Mouse (Mus musculus): ENCODE data around the gene Ppp2r5c. TPM values are rescaled to one million over a fixed set of nuclear protein-coding genes. Genes with fewer than 3 reads are reported as not detected.

The Ppp2r5c gene
- polyA plus RNA-seq, 2 experiments from 2014 or later, result 583 to 590 TPM

DNA sequence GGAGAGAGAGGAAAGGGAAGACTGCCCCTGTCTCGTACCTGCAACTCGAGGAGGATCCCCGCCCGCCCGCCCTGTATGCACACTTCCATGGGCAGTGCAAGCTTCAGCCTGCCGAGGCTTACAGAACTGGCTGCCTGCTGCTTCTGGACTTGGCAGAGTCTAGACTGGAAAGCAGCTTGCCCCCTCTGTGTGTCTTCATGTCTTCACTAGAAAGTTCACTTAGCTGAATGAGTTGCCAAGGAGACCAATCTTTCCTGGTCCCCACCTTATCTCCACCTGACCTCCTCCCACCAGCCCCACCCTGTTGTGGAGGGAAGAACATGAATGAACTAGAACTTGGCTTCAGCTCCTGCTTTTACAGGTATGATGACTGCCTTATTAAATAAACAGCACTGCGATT, 66.0 kb downstream of the Ppp2r5c start:
- ATAC-seq, result no peak

DNA sequence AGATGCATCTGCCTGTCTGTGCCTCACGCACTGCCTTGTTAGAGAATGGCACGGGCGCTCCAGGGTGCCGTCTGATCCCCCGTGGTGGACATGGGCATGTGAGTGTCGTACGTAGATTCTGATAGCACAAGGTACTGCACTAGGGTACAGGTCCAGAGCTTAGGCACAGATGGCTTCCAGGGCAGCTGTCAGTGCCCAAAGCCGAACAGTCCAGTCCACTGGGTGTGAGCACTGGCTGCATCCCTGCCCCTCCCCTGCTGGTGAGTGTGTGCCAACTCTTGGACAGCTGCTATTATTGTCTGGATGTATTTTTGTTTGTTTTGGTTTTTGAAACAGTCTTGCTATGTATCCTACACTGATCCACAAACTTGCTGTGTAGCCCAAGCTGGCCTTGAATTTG, 68.8 kb downstream of the Ppp2r5c start:
- no peak for ATAC-seq

DNA sequence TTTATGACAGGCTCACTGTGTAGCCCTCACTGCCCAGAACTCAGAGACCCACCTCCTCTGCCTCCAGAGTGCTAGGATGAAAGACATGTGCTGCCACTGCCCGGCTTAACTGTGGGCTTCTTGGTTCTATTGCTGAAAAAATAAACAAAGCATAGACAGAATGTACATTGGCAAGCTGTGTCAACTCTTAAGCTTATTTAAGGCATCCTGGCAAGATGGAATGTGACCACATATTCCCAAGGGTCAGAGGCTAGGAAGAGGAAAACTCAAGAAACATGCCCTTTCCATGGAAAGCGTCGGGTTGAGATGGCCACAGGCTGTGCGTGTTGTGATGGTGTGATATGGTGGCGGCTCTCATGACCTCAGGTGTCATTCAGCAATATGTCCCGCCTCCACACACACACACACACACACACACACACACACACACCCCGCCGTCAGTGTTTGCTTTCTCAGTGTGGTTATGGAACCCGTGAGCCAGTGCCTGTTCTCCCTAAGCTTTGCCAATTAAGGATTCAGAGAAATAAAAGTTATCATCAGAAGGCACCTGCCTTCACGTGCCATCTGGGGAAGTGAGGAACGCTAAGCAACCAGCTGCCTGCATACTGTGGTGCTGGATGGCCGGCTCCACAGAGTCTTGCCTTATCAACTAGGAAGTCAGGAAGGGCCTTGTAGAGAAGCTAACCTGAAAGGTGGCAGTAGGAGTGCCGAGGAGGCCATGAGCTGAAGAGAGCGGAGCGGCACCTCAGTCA, 73.5 kb downstream of the Ppp2r5c start:
- ATAC-seq, result no peak

DNA sequence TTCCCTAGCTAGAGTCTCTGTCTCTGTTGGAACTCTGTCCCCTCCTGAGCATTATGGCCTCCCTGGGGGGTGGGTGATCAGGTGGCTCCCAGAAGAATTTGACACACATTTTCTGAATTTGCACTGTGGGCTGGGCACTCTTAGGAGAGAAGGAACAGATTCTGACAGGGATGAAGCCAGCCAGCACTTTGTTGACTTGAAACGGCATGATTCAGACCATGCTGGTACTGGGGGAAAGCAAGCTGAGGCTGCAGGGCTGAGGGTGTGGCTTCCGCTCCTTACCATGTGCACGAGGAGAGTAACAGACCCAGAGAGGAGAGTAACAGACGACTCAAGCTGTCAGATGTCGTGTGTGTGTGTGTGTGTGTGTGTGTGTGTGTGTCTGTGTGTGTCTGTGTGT, 76.6 kb downstream of the Ppp2r5c start:
- ATAC-seq, result no peak

DNA sequence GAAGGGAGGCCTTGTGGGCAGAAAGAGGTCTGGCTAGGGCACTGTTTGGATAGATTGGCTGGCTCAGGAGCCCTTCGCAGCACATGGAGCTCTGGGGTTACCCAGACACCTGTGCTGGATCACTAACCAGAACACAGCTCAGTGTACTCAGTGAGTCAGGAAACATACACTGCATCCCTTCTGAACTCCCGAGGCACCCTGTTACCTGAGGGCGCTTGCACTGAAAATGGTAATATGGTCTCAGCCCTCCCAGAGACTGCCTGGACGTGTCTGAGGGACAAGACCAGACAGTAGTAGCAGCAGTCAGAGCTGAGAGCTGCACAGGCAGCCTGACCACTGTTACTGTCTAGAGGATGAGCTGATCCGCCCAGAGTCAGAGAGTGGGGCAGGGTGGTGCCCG, 85.8 kb downstream of the Ppp2r5c start:
- no peak for ATAC-seq

DNA sequence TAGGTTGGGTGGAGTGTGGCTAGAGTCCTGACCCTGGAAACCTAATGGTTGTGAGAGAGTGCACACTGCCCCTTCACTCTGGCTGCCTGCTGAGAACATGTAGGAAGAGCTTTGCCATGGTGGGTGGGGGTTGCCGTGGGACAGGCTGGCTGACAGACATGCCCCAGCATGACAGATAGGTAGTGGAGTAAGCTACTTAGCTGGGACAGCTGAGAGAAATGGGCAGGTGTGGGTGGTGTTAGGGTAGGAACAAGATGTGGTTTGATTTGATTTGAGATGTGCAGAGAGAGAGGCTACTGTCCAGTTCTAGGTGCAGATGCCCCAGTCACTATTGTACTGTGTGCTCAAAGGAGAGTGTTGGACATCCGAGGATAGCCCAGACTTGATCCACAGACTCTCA, 86.2 kb downstream of the Ppp2r5c start:
- no peak for ATAC-seq

DNA sequence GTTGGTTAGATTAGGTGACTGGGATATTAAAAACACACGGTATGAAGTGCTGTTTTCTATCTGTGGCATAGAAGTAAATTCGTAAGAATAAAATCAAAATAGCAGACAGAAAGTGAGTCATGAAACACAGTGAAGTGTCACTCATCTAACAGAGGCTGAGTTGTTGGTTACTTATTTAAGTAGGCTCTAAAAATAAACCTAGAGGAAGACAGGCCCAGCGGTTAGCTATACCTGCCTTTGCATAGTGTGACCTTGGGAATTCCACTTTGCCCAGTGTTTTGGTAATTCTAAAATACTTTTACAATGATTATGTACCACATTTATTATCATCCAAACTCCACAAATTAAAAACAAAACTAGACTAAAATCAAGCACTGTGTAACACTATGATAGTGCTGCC, 86.9 kb downstream of the Ppp2r5c start:
- no peak for ATAC-seq

DNA sequence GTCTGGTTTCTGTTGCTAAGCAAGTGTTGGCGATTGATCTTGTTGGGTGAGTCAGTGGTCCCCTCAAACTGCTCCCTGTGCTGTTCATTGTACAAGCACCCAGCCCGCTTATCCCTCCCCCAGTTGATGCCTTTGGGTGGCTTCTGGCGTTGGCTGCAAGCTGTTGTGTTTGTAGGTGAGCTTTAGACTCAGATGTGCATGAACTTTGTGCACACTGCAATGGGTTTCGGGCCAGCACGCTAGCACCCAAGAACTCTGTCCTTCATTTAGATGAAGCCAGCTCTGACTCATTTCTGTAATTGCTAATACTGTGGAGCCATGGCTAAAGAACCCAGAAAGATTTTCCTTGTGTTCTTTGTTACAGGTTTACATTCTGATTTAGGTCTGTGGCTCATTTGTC, 88.4 kb downstream of the Ppp2r5c start:
- no peak for ATAC-seq

DNA sequence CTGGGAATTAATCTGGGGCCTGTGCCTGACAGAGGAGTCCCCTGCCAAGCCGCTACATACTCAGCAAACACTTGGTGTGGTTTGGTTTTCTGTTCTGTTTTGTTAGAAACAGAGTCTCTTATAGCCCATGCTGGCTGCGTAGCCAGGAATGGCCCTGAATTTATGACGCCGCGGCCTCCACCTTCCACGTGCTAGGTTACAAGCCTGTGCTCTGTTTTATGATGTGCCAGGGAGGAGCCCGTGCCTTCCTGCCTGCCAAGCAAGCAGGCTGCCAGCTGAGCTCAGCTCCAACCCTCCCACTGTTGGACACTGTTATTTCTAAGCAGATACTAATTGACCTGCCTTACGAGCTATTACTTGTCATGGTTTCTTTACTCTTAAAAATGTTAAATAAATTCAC, 90.8 kb downstream of the Ppp2r5c start:
- no peak for ATAC-seq

DNA sequence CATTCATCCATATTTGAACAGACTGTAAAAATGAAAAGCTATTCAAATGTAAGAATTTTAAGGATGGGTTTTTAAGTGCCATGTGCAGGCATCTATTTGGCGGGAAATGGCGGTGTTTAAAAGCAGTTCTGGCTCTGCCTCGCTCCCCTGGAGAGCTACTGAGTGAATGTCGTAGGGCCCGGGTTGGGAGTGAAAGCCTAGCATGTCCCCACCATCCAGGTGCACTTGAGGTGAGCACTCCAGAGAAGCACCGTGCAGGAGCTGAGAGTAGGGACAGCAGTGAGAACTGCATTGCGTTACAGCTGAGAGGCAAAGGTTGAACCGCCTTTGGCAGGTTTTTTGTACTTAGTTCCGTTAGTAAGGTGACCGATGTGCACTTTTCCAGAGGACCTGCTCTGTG, 92.4 kb downstream of the Ppp2r5c start:
- no peak for ATAC-seq

DNA sequence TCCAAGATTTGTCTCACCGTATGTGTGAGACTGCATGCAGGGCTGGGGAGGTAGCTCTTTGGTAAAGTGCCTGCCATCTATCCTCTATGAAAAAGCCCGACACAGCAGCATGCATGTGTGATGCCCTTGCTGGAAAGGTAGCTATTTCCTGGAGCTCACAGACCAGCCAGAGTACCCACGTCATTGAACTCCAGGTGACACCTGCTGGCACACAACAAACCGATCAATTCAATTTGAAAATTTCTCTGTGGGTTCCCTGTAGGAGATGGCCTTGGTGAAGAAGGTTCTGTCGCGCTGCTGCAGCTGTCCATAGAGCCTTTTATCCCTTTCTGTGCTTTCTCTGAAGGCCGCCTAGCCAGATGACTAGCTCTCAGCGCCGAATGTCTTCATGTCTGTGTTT, 92.9 kb downstream of the Ppp2r5c start:
- peak; percentile 69 for ATAC-seq

DNA sequence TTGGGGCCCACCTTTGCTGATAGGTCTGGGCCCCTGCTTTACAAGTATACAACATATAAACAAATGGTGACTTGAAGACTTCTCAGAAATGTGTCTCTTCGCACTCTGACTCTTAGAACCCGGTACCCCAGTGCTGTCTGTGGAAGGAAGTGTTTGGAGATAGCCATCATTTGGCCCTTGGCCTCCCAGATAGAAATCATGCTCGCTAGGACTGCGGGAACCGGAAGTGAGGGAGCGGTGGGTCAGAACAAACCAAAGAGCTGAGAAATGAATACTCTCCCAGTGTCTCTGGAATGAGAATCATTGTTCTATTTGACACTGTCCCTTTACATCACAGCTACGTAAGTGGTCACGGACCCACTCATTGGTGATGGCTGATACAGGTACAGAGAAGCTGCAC, 93.4 kb downstream of the Ppp2r5c start:
- no peak for ATAC-seq

DNA sequence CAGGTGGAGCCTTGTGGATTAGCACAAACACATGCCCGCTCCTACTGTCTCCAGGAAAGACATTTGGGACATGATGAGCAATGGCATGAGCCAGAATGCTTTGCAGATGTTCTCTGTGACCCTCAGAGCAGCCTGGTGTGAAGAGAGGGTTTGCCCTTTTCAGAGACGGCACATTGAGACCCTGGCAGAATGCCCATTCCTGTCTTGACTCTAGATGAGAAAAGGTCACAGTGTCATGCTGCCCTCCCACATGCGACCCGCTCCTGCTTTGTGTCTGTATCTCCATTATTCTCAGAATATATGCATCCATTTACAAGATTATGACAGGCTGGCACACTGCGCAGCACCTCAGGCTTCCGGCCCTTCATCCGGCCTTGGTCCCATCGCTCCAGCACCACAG, 94.1 kb downstream of the Ppp2r5c start:
- no peak for ATAC-seq

DNA sequence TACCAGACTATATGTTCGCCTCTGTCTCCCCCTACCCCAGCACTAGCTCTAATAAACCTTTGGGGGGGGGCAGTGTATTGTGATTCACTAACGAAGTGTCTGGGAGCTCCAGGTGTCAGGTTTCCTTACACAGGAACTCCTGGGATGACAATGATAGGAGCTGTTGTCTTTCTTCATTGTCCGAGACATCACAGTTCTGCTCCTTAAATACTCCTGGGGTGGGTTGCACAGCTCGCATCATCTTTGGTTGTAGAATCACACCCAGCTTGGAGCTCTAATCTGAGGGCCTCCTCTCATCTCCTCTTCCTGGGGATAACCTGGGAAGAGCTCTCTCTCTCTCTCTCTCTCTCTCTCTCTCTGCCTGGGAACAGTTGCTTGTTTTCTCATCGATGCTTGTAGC, 94.6 kb downstream of the Ppp2r5c start:
- no peak for ATAC-seq

DNA sequence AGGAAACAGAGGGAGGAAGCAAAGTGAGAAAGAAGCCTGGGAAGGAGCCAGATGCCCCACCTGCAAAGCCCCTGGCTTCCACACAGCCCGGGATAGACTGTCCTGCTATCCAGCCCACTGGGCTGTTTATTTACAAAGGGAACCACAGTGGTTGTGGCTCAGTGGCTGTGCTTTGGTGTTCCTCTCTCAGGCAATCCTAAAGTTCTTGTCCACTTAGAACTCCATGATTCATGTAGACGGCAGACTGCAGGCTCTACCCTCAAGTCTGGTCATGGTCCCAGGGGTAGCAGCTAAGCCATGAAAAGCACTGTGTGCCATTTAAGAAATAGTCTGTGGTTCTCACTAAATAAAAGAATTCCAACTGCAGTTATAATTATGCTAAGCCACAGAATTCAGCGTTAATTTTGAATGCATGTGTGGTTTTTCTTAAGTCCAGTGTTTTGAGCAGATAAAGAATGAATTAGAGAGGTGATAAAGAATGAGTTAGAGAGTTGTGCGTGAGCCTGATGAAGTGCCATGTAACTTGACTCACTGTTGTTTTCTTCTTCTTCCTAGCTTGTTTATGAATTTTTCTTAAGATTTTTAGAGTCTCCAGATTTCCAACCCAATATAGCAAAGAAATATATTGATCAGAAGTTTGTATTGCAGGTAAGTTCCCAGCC, 98.3 kb downstream of the Ppp2r5c start:
- ATAC-seq, result no peak

DNA sequence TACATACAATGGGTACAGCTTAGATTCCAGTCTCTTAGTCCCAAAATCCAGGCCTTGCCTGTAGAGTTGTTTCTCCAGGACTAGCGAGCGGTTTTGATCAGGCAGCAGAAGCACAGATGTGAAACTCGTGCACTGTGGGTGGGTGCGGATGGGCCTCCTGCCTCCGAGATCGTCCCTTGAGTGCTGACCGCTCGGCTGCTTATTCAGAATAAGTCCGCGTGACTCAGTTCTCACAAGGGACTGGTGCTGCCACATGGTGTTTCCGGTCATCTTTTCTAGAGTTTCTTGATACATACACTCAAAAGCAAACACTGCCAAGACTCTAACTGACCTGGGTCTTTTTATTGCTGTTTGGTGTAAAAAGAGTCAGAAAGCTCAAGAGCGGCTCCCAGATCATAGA, 100.7 kb downstream of the Ppp2r5c start:
- ATAC-seq, result no peak

DNA sequence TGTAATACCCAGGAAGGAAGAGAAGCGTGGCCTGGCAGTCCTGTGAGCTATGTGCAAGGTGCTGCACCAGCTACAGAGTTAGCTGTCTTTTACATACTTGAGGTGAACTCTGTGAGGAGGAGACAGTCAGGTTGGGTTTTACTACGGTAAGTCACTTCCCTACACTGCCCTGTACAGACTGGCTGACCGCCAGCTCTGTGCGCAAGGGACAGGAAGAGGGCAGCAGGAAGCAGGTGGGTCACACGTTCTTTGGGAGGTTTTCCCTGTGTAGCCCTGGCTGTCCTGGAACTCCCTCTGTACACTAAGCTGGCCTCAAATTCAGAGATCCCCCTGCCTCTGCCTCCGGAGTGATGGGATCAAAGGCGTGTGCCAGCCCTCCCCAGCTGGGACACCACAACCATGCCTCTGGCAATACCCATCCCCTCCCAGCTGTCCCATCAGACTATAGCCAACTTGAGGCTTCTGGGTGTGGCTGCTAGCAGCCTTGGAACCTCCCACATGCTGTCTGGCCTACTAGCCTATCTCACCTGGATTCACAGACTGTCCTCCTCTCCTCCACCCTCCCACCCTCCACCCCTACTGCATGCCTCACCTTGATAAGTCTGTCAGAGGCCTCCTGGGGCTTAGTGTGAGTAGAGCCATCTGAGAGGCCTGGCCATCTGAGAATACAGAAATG, 102.7 kb downstream of the Ppp2r5c start:
- no peak for ATAC-seq

DNA sequence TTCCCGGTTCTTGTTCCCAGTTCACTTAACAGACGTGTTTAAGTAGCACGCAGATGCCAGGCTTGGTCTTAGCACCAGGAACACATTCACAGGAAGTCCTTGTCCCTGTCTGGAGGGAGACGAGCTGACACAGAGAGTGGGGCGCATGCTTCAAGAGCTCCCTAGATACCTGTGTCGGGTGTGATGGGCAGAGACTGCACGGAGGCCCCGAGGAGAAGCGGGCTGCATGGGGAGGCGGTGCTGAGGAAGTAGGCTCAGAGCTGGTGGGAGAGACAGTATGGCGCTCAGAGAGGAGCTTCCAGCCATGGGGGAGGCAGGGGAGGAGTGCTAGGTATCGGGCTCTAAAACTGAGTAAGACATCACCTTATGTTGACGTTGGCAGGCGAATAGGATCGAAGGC, 103.4 kb downstream of the Ppp2r5c start:
- no peak for ATAC-seq

DNA sequence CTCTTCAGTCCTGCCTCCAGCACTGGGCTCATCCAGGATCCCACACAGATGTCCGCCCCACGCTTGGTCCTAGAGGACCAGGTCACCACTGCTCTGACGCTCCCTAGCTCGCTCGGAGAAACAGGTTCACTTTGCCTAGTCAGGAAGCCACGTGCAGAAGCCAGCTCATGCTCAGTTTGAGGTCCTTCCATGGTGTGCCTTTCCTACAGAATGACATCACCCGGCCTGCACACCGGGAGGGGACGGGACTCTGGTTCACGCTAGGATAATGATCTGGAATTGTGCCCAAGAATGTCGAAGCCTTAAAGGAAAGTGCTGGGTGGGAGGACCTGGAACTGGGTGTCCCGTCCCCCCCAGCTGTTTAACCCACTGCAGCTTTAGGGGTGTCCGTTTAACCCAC, 105.2 kb downstream of the Ppp2r5c start:
- ATAC-seq, result no peak

DNA sequence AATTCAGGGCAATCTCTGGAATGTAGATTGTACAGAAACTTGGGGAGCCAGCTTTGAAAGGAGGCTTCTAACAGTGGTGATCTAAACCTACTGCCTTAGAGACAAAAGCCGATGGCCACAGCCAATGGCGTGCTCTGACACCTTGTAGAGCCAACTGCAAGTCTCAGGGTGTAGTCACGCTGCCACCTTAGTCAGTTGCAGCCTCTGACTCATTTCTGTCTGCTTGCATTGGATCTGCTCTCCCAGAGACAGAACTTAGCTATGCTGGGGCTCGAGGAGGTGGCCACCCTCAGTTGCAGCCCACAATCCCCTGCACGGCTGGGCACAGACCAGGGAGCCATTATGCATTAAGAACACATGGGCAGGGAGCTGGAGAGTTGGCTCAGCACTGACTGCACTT, 106.4 kb downstream of the Ppp2r5c start:
- no peak for ATAC-seq

DNA sequence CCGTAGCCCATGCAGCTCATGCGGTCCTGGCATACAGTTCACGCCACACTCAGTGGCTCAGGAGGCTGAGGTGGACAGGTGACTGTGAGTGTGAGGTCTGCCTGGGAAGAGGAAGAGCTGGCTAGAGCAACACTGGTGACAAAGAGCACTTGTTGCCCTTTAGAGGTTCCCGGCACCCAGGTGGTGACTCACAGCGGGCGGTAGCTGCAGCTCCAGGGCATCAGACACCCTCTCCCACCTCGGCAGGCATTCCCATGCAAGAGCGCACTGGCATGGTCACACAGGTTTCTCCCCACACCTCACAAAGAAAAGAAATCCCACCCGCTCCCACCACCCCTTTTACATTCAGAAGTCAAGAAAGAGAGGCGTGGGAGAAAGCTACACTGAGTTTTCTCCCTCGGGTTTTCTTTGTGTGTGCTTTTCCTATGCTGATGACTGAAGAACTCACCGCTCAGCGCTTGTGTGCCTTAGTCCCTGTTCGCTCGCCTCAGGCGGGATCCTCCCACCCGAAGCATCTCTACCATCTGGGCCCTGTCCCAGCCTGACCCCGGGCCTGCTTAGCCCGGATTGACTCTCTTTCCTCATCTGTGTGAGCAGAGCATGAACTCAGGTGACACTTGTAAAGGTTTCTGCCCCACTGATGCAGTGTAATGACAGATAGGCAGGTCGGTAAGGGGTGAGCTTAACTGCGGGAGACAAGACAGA, 108.8 kb downstream of the Ppp2r5c start:
- ATAC-seq, result no peak

DNA sequence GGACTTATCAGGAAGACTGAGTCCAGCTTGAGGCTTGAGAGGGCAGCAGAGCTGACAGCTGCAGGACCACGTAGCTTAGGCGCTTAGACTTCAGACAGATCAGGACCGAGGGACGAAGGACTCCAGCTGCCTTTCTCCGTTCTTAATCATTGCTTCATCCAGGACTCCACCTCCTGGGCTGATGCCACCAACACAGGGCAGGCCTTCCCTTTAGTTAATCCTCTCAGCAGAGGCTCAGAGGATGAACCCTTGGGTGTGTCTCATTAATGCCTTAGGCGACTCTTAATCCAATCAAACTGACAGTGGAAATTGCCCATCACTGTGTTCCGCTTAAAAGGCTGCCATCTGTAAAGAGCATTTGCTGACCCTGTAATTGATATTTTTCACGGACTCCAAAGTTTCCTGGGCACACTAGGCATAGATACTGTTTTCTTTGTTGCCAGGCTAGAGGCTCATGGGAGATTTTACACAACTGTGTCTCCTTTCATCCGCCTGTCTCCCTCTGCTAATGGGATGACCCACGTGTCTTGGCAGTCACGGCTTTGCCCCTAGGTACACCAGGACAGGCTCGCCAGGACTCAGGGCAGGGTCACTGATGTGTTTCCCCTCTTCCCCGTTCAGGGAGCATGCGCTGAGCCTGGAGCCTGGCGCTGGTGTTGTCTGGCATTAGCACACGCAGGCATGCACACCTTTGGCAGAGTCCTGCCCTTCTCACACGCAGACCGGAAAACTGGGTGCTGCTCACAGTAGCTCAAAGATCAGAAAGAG, 110.1 kb downstream of the Ppp2r5c start:
- no peak for ATAC-seq

DNA sequence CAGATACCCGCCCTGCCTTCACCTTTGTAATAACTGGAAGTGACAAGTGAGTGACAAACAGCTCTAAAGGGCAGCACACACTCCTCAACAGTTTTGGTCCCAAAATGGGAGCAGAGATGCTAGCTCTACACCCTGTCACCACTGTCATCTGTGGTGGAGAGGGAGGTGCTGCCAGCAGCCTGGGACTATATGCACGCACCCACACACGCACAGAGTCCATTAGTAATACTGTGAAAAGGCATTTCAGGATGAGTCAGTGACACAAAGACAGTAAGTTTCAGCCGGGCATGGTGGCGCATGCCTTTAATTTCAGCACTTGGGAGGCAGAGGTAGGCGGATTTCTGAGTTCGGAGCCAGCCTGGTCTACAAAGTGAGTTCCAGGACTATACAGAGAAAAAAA, 111.3 kb downstream of the Ppp2r5c start:
- no peak for ATAC-seq
